Mouse (Mus musculus) cortical plate, adult 2 months (tissue): ENCODE results near the gene Sema4f.

Experiments
- CTCF ChIP-seq: fragments of 200-500 bp; IDR thresholded peaks from 2 replicates; pipeline ENCODE4 v1.5.1; 2011; ENCODE audit warnings: mild to moderate bottlenecking, control low read depth, low read length; ENCODE audit not compliant: insufficient read depth; ENCODE audit errors: extremely low read depth
- POLR2A ChIP-seq: fragments of 200-500 bp; IDR thresholded peaks from 2 replicates; pipeline ENCODE4 v1.6.1; 2011; ENCODE audit warnings: mild to moderate bottlenecking, low read length, control low read depth; ENCODE audit not compliant: insufficient read depth; ENCODE audit errors: extremely low read depth

- no peak for TF ChIP-seq CTCF
- TF ChIP-seq POLR2A = no peak
Measured at GRCm38 (mm10) chr6:82926106-82926505, 13.5 kb downstream of the Sema4f start.
